Mouse (Mus musculus) cerebellum, adult (tissue): ENCODE data around the gene A930017K11Rik.

ENCODE experiments used
- ATAC-seq: cut with Nextera tagmentation; 2 replicates; pipeline ENCODE4 v1.9.2; 2017; ENCODE audit warnings: mild to moderate bottlenecking, moderate library complexity, mixed read lengths; ENCODE audit not compliant: insufficient number of reproducible peaks, low FRiP score, low TSS enrichment

A930017K11Rik gene

GRCm38 (mm10) chr17:25951803-25952623, at the start of gene A930017K11Rik:
A930017K11Rik (minus strand) TSS chr17:25952565.
- no peak for ATAC-seq

DNA sequence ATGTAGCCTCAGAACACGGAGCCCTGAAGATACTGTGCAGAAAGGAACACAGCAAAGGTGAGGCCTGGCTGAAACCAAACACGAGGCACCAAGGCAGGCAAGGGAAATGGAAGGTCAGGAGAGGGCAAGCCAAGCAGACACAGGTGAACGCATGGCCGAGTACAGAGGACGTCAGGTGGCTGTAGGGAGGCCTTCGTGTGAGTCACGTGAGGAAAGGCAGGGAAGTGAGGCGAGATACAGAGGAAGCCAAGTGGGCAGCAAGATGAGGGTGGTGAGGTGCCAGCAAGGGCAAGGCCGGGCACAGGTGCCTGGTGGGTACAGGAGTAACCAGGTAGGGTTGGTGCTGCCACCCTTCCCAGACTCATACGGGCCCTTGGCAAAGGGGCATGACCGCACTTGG, 46.1 kb upstream of the A930017K11Rik start:
- ATAC-seq = no peak

DNA sequence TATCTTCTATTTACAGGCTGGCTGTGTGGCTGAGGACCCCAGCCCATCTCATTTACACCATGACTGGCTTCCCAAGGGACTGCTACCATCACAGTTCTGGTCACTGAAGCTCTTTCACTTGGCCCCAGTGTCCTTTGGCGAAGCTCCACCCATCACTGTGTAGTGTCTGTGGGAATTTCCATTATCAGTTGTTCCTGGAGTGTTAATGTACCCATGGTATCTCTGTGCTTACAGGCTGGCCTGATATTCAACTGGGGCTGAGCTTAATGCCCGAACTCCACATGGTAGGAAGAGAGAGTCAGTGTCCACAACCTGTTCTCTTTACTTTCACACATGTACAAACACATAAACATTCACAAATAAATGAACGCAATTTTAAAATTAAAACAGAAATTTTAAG, 41.1 kb upstream of the A930017K11Rik start:
- ATAC-seq = no peak

GRCm38 (mm10) chr17:25992274-25992673, 39.9 kb upstream of the A930017K11Rik start:
- ATAC-seq = no peak

GRCm38 (mm10) chr17:25990331-25990730, 38.0 kb upstream of the A930017K11Rik start:
- no peak for ATAC-seq

DNA sequence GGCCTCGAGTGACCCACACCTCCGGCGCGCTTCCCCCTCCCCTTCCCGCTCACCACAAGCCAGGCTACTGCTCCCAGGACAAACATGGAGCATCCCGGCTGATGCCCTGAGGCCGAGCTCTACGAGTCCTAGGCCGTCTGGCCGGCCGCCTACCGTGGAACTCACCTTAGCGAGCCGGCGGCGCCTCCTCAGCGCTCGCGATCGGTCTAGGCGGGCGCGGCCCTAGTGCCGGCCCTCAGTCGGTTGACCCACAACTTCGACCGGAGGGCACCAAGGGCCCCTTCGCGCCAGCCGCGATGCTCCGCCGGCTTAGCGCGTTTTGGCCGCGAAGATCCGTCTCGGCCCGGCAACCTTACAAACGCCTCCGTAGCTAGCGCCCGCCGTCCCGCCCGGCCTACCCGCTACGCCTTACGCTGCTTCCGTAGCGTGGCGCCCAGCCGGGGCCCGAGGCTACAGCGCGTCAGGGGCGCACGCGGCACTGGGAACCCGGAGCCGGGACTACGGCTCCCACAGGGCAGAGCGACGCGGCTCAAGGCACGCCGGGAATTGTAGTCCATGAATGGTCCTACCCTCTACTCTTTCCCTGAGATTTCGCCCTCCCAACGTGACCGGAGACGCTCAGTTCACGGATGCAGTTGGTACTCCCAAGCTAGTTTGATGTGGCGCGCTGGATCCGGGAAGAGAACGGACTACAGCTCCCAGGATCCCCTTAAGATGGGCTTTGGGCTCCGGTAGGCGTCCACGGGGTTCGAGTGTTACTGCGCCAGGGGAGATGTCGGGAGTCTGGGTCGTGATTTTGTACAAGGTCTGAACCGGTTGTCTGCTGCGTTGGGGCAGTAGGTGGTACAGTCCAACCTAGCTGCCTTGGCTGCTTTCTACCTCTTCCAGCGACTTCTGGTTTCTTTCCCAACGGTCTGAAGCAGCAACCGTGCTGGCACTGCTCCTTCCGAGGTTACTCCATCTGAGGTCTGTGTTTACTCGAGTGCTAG, 33.2 kb upstream of the A930017K11Rik start, which contains the start of gene Capn15:
Gene Capn15 (minus strand): TSS at position 491 of the 989 bp plus-strand sequence.
- ATAC-seq = peak; percentile 94

- 0 out of 2 replicates have a peak, but pooled peaks have one; percentile 10 for ATAC-seq
Observed at GRCm38 (mm10) chr17:25984556-25985305, 32.4 kb upstream of the A930017K11Rik start.

GRCm38 (mm10) chr17:25984066-25984465, 31.7 kb upstream of the A930017K11Rik start:
- no peak for ATAC-seq

DNA sequence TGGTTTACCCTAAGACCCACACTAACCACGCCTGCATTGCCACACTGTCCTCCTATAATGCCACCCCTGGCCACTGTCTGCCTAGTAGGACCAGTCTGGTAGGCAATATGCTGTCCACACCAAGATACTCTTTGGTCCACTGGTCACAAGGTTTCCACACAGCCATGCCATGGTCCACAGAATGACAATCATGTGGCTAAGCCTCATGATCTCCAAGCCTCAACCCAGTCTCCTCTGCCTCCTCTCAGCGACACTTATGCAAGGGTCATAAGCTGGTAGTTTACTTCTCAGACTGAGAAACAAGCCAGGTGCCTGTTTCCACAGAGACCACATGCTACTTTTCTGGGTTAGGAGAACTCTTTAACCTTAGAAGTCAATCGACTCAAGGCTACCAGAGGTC, 30.5 kb upstream of the A930017K11Rik start:
- no peak for ATAC-seq

DNA sequence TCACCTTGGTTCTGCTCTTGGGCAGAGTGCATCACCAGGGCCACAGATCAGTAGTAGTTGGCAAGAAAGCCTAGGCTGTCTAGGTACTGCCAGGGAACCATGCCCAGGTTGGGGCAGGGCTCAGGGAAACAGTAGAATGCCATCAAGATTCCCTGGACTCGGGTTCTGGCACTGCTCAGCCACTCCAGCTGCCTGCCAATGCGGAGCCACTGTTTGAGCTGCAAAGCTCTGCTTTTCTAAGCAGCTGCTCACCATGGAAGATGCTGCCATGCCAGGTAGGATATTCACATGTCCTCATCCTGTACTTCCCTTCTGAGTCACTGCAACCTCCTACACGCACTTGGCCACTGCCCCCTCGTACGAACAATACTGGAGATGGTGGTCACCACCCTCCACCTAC, 28.5 kb upstream of the A930017K11Rik start:
- ATAC-seq = no peak

DNA sequence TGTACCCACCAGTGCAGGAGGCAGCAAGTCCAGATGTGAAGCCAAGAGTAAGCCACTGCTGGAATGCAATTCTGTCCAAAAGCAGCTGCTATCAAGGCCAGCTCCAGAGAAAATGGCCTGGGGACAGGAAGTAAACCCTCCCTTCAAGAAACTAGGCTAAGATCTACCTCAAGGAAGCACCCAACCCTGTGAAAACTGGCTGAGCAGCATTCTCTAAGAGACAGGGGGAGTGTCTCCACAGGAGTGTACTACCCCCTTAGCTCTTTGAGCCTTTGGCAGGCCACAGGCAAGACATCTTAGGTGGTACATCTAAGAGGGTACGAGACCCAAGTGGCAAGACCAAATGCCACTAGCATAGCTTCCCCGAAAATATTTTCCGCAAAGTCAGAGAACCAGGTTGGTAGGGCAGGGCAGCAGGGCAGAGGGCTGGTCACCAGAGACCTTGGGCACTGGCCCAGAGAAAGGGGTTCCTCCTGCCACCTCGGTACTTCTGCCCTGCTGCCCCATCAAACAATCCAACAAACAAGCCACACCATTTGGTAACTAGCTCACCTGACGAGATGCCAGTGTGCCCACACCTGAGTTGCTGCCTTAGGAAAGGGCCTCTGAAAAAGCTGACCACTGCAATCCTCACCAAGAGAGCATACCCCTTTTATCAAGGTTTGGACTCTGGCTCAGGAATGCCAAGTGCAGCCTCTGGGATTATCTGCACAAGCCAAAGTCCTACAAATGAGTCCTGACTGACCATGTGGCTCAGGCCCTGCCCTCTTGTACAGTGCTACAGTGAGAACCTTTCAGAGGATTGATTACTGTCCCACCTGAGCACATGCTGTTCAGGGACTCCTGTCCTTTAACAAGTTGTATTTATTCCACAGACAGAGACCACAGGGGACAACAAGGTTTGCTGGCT, 27.7 kb upstream of the A930017K11Rik start:
- no peak for ATAC-seq

DNA sequence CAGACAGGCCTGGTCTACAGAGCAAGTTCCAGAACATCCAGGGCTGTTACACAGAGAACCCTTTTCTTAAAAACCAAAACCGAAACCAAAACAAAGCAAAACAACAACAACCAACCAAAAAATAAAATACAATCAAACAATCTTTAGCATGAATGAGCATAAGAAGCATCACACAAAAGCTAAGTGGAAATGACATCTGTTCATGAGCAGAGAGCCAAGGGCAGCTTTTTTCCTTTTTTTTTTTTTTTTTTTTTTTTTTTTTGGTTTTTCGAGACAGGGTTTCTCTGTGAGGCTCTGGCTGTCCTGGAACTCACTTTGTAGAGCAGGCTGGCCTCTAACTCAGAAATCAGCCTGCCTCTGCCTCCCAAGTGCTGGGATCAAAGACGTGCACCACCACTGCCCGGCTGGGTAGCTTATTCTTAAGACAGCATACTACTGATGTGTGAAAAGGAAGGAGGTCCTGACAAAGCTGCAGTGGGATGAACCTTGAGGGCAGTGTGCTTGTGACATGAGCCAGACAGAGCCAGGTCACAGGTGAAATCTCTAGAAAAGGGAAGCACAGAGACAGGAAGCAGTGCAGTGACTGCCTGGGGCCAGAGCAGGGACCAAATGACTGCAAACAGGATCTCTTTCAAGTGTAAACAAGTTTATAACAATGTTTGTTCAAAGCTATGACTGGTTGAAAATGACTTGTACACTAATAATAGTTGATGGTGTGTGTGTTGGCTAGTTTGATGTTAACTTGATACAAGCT, 18.8 kb upstream of the A930017K11Rik start:
- ATAC-seq = no peak

DNA sequence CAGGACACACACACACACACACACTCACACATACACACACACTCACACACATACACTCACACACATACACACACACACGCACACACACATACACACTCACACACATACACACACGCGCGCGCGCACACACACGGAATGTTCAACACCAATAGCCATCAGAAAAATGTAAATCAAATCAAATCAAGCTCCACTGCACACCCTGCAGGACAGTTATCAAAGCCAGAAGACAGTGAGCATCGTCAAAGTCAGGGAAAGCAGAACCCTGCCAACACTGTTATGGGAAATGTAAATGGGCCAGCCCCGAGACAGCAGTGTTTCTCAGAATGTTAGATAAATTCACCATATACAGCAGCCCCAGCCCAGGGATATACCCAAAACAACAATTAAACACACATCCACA, 18.1 kb upstream of the A930017K11Rik start:
- no peak for ATAC-seq

DNA sequence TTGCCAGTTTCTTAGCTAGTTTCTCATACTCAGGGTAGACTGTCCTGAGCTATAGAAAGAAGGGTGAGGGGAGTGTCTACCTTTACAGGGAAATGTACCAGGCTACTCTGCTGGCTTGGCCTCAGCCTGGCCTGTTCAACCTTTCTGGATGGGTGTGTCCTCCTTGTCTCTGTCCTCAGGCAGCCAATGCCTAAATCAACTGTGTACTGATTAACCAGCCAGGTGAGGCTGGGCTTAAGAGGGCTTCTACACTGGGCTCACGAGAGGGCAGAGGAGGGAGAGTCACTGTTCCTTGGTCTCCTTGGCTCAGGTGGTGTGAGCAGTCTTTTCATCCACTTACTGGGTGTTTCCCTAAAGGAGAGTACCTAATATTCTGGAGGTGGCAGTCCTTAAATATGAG, 15.8 kb upstream of the A930017K11Rik start:
- no peak for ATAC-seq

- ATAC-seq = no peak
Observed at GRCm38 (mm10) chr17:25967652-25968051, 15.3 kb upstream of the A930017K11Rik start.

DNA sequence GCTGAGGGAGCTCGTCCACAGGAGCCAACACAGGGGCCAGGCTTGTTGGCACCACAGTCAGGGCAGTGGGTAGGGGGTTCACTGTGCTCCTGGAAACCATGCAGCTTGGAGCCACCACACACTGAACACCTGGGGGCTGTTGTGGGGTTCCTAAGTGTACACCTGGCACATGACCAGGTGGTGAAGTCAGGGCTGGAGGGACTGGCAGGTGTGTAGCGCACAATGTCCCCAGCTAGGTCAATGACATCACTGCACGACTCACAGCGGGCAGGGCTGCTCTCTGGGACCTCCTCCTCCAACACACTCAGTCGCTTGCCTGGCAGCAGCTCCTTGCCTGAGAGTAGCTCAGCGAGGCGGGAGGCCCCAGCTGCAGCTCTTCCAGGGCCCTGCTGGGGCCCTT, 11.9 kb upstream of the A930017K11Rik start:
- ATAC-seq = no peak; the same call in 1 of the 2 replicates

- ATAC-seq = no peak
Observed at GRCm38 (mm10) chr17:25962413-25962905, 10.1 kb upstream of the A930017K11Rik start.

DNA sequence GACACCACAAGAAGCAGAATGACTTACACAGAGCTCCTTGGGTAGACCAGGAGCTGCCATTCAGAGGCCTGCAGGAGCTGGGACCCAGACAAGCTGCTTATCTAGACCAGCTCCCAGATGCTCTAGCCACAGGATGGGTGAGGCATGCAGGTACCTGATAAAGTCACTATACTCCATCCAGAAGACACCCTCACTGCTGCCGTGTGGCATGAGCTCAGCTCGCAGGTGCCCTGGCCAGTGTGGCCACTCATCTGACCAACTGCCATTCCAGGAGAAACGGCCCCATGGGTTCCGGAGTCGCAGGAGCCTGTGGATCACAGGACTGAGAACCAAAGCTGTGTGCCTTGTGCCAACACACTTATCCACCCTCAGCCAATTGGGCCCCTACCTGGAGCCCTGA, 9.2 kb upstream of the A930017K11Rik start:
- no peak for ATAC-seq
